Mouse (Mus musculus): ENCODE measurements around the gene Dpf3. TPM values are rescaled to one million over a fixed set of nuclear protein-coding genes. Genes with fewer than 3 reads are reported as not detected.
A peak's percentile ranks its signal among the peaks of the same experiment; 100 is the strongest.

Dpf3 gene
- polyA plus RNA-seq, 1 experiment from 2014 or later = 23.5 TPM

- Histone ChIP-seq H3K4me3 (ENCODE audit: low read depth, low read length) (no peak overlapping the region), H3K27ac (ENCODE audit: low read depth, low read length) (no peak overlapping the region), H3K36me3 (ENCODE audit: control insufficient read depth, insufficient read depth, low read length) (no peaks in the 10 kb centered on the region), H3K4me2 (replicated peaks; ENCODE audit: low read depth, low read length) (no peak overlapping the region), H3K9ac (ENCODE audit: low read depth, low read length) (no peak overlapping the region), H3K4me1 (replicated peaks; ENCODE audit: control insufficient read depth, insufficient read depth, low read length) (no peaks in the 10 kb centered on the region), H3K9me3 (ENCODE audit: control insufficient read depth, low read length) (no peaks in the 10 kb centered on the region), H3K27me3 (ENCODE audit: control insufficient read depth, insufficient read depth, low read length) (no peaks in the 10 kb centered on the region)
- ATAC-seq (ENCODE audit: low FRiP score) (no peak), DNase-seq (ENCODE audit: low spot score) (no peak)
- WGBS = 96% methylated on average over 11 of the region's 11 CpGs
Observed at GRCm38 (mm10) chr12:83370221-83370620, 117.3 kb downstream of the Dpf3 start.

GRCm38 (mm10) chr12:83369416-83369815 lies 118.1 kb downstream of the Dpf3 start:
- Histone ChIP-seq H3K4me3 (ENCODE audit: low read depth, low read length) (no peak overlapping the region), H3K4me2 (replicated peaks; ENCODE audit: low read depth, low read length) (no peak overlapping the region), H3K27me3 (ENCODE audit: control insufficient read depth, insufficient read depth, low read length) (no peaks in the 10 kb centered on the region), H3K4me1 (replicated peaks; ENCODE audit: control insufficient read depth, insufficient read depth, low read length) (no peaks in the 10 kb centered on the region), H3K36me3 (ENCODE audit: control insufficient read depth, insufficient read depth, low read length) (no peaks in the 10 kb centered on the region), H3K9me3 (ENCODE audit: control insufficient read depth, low read length) (peaks cover 3% of the 10 kb centered on the region; the same call in 1 of the 2 replicates), H3K9ac (ENCODE audit: low read depth, low read length) (no peak overlapping the region), H3K27ac (ENCODE audit: low read depth, low read length) (no peak overlapping the region)
- ATAC-seq (ENCODE audit: low FRiP score) (no peak), DNase-seq (ENCODE audit: low spot score) (no peak)
- WGBS = 88% methylated on average over 5 of the region's 5 CpGs

- DNase-seq (ENCODE audit: low spot score) (no peak), ATAC-seq (ENCODE audit: low FRiP score) (no peak)
- H3K4me1 ChIP-seq (replicated peaks; ENCODE audit: control insufficient read depth, insufficient read depth, low read length) = no peaks in the 10 kb centered on the region
- H3K9ac ChIP-seq (ENCODE audit: low read depth, low read length) = no peak overlapping the region
- no peaks in the 10 kb centered on the region for H3K36me3 ChIP-seq (ENCODE audit: control insufficient read depth, insufficient read depth, low read length)
- H3K4me3 ChIP-seq (ENCODE audit: low read depth, low read length) = no peak overlapping the region
- peaks cover 3% of the 10 kb centered on the region; the same call in 1 of the 2 replicates for H3K9me3 ChIP-seq (ENCODE audit: control insufficient read depth, low read length)
- no peak overlapping the region for H3K4me2 ChIP-seq (replicated peaks; ENCODE audit: low read depth, low read length)
- no peaks in the 10 kb centered on the region for H3K27me3 ChIP-seq (ENCODE audit: control insufficient read depth, insufficient read depth, low read length)
- 91% methylated on average over 1 of the region's 1 CpGs for WGBS
- H3K27ac ChIP-seq (ENCODE audit: low read depth, low read length) = no peak overlapping the region
Observed at GRCm38 (mm10) chr12:83367486-83367885, 120.0 kb downstream of the Dpf3 start.

DNA sequence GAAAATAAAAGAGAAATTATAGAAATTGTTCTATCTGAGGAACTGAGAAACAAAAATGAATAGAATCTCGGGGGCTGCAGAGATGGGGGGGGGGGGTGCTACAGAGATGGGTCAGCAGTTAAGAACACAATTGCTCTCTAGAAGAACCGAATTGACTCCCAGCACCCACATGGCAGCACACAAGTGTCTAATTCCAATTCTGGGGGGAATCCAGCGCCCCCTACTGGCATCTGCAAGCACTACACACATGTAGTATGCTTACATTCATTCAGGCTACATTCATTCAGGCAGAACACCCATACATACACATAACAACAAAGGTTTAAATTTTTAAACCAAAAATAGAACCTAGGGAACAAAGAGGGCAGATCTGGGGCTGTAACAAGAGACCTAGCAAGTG lies 122.7 kb downstream of the Dpf3 start:
- H3K36me3 ChIP-seq (ENCODE audit: control insufficient read depth, insufficient read depth, low read length) = no peaks in the 10 kb centered on the region
- no peak for DNase-seq (ENCODE audit: low spot score)
- no peak overlapping the region for H3K9ac ChIP-seq (ENCODE audit: low read depth, low read length)
- H3K27me3 ChIP-seq (ENCODE audit: control insufficient read depth, insufficient read depth, low read length) = no peaks in the 10 kb centered on the region
- peaks cover 3% of the 10 kb centered on the region; the same call in 1 of the 2 replicates for H3K9me3 ChIP-seq (ENCODE audit: control insufficient read depth, low read length)
- H3K4me1 ChIP-seq (replicated peaks; ENCODE audit: control insufficient read depth, insufficient read depth, low read length) = no peaks in the 10 kb centered on the region
- no peak for ATAC-seq (ENCODE audit: low FRiP score)
- 65% methylated on average over 3 of the region's 3 CpGs for WGBS
- no peak overlapping the region for H3K4me3 ChIP-seq (ENCODE audit: low read depth, low read length)
- H3K4me2 ChIP-seq (replicated peaks; ENCODE audit: low read depth, low read length) = no peak overlapping the region
- no peak overlapping the region for H3K27ac ChIP-seq (ENCODE audit: low read depth, low read length)

DNA sequence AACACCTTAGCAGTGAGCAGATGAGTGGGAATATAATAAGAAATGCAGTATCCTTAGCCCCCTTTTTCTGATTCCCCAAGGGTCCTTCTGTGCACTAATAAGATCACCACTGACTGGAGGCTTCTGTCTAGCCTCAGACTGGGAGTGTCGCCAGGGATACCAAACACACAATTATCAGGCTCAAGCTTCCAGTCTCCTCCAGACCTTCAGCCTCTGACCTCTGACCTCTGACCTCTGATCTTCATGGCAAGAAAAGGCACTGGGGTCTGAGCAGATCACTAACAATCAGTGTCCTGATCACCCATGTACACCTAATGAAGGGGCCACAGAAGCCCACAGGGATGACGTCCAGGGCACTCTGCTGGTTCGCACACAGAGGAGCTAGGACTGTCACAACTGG lies 125.7 kb downstream of the Dpf3 start:
- no peak overlapping the region for H3K27ac ChIP-seq (ENCODE audit: low read depth, low read length)
- H3K4me1 ChIP-seq (replicated peaks; ENCODE audit: control insufficient read depth, insufficient read depth, low read length) = no peaks in the 10 kb centered on the region
- no peaks in the 10 kb centered on the region for H3K27me3 ChIP-seq (ENCODE audit: control insufficient read depth, insufficient read depth, low read length)
- 40% methylated on average over 3 of the region's 3 CpGs for WGBS
- H3K9ac ChIP-seq (ENCODE audit: low read depth, low read length) = no peak overlapping the region
- ATAC-seq (ENCODE audit: low FRiP score) (no peak), DNase-seq (ENCODE audit: low spot score) (peak; percentile 34)
- no peak overlapping the region for H3K4me2 ChIP-seq (replicated peaks; ENCODE audit: low read depth, low read length)
- H3K9me3 ChIP-seq (ENCODE audit: control insufficient read depth, low read length) = peaks cover 3% of the 10 kb centered on the region; the same call in 1 of the 2 replicates
- H3K36me3 ChIP-seq (ENCODE audit: control insufficient read depth, insufficient read depth, low read length) = no peaks in the 10 kb centered on the region
- H3K4me3 ChIP-seq (ENCODE audit: low read depth, low read length) = no peak overlapping the region

- Histone ChIP-seq H3K9ac (ENCODE audit: low read depth, low read length) (no peak overlapping the region), H3K4me1 (replicated peaks; ENCODE audit: control insufficient read depth, insufficient read depth, low read length) (no peaks in the 10 kb centered on the region), H3K4me2 (replicated peaks; ENCODE audit: low read depth, low read length) (no peak overlapping the region), H3K27me3 (ENCODE audit: control insufficient read depth, insufficient read depth, low read length) (no peaks in the 10 kb centered on the region), H3K9me3 (ENCODE audit: control insufficient read depth, low read length) (no peaks in the 10 kb centered on the region), H3K4me3 (ENCODE audit: low read depth, low read length) (no peak overlapping the region), H3K36me3 (ENCODE audit: control insufficient read depth, insufficient read depth, low read length) (no peaks in the 10 kb centered on the region), H3K27ac (ENCODE audit: low read depth, low read length) (no peak overlapping the region)
- WGBS = 87% methylated on average over 6 of the region's 6 CpGs
- ATAC-seq (ENCODE audit: low FRiP score) = no peak
- DNase-seq (ENCODE audit: low spot score) = no peak
Observed at GRCm38 (mm10) chr12:83352640-83353039, 134.9 kb downstream of the Dpf3 start.

DNA sequence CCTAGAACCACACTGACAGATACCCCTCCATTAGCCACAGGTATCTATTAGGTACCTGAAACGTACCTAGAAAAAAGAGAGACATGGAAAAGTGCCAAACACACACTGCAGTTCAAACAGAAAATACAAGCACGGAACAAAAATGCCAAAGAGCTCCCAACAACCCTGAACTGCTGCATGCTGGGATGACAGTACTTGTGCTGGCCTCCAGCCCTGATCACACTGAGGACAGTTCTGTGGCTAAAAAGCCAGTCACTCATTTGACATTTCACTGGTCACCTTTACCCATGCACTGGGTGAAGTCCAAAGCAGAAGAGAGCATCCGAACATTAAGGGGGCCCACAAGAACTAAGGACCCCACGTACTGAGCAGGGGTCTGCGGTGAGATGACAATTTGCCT lies 137.8 kb downstream of the Dpf3 start:
- H3K9ac ChIP-seq (ENCODE audit: low read depth, low read length) = no peak overlapping the region
- no peaks in the 10 kb centered on the region for H3K27me3 ChIP-seq (ENCODE audit: control insufficient read depth, insufficient read depth, low read length)
- H3K9me3 ChIP-seq (ENCODE audit: control insufficient read depth, low read length) = no peaks in the 10 kb centered on the region
- H3K4me2 ChIP-seq (replicated peaks; ENCODE audit: low read depth, low read length) = no peak overlapping the region
- WGBS = 88% methylated on average over 5 of the region's 5 CpGs
- H3K27ac ChIP-seq (ENCODE audit: low read depth, low read length) = no peak overlapping the region
- no peak overlapping the region for H3K4me3 ChIP-seq (ENCODE audit: low read depth, low read length)
- no peak for DNase-seq (ENCODE audit: low spot score)
- ATAC-seq (ENCODE audit: low FRiP score) = no peak
- H3K36me3 ChIP-seq (ENCODE audit: control insufficient read depth, insufficient read depth, low read length) = no peaks in the 10 kb centered on the region
- H3K4me1 ChIP-seq (replicated peaks; ENCODE audit: control insufficient read depth, insufficient read depth, low read length) = no peaks in the 10 kb centered on the region

- H3K27me3 ChIP-seq (ENCODE audit: control insufficient read depth, insufficient read depth, low read length) = no peaks in the 10 kb centered on the region
- no peaks in the 10 kb centered on the region for H3K36me3 ChIP-seq (ENCODE audit: control insufficient read depth, insufficient read depth, low read length)
- WGBS = 78% methylated on average over 3 of the region's 3 CpGs
- no peak overlapping the region for H3K27ac ChIP-seq (ENCODE audit: low read depth, low read length)
- no peak overlapping the region for H3K4me3 ChIP-seq (ENCODE audit: low read depth, low read length)
- H3K9ac ChIP-seq (ENCODE audit: low read depth, low read length) = no peak overlapping the region
- no peaks in the 10 kb centered on the region for H3K9me3 ChIP-seq (ENCODE audit: control insufficient read depth, low read length)
- ATAC-seq (ENCODE audit: low FRiP score) = no peak
- no peak for DNase-seq (ENCODE audit: low spot score)
- H3K4me2 ChIP-seq (replicated peaks; ENCODE audit: low read depth, low read length) = no peak overlapping the region
- no peaks in the 10 kb centered on the region for H3K4me1 ChIP-seq (replicated peaks; ENCODE audit: control insufficient read depth, insufficient read depth, low read length)
Observed at GRCm38 (mm10) chr12:83348246-83348645, 139.3 kb downstream of the Dpf3 start.

DNA sequence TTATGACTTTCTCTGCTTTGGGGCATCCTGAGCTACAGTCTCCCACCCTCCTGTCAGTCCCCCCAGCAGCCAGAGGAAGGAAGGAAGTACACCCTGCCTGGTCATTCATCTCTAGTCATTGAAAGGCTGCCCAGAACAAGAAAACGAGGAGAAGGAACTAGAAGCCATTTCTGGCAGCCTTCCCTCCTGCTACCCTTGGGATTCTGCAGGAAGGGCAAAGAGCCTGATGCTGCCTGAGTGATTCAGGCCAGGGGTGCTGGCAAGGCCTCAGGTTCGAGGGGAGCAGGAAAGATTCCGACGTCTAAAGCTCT lies 144.7 kb downstream of the Dpf3 start:
- peaks cover 5% of the 10 kb centered on the region for H3K4me1 ChIP-seq (replicated peaks; ENCODE audit: control insufficient read depth, insufficient read depth, low read length)
- H3K27ac ChIP-seq (ENCODE audit: low read depth, low read length) = 0 out of 2 replicates have a peak overlapping the region, but pooled peaks have one; percentile 42
- ATAC-seq (ENCODE audit: low FRiP score) = no peak
- no peak overlapping the region for H3K9ac ChIP-seq (ENCODE audit: low read depth, low read length)
- no peaks in the 10 kb centered on the region for H3K36me3 ChIP-seq (ENCODE audit: control insufficient read depth, insufficient read depth, low read length)
- no peak overlapping the region for H3K4me3 ChIP-seq (ENCODE audit: low read depth, low read length)
- H3K9me3 ChIP-seq (ENCODE audit: control insufficient read depth, low read length) = no peaks in the 10 kb centered on the region
- WGBS = 69% methylated on average over 4 of the region's 4 CpGs
- H3K27me3 ChIP-seq (ENCODE audit: control insufficient read depth, insufficient read depth, low read length) = no peaks in the 10 kb centered on the region
- no peak for DNase-seq (ENCODE audit: low spot score)
- no peak overlapping the region for H3K4me2 ChIP-seq (replicated peaks; ENCODE audit: low read depth, low read length)

Measured in hindbrain, embryonic 11.5 days (tissue).